Mouse (Mus musculus): Measurements from ENCODE around the gene Sh2d3c. TPM values are rescaled to one million over a fixed set of nuclear protein-coding genes. Genes with fewer than 3 reads are reported as not detected.

The Sh2d3c gene
- polyA plus RNA-seq, 1 experiment from 2014 or later = 23.7 TPM

GRCm38 (mm10) chr2:32734933-32735332 lies 14.1 kb downstream of the Sh2d3c start:
- no peaks in the 10 kb centered on the region for H3K36me3 ChIP-seq (ENCODE audit: control insufficient read depth, insufficient read depth, low read length)
- 39% methylated on average over 4 of the region's 4 CpGs for WGBS
- H3K27me3 ChIP-seq (ENCODE audit: control insufficient read depth, insufficient read depth, low read length) = peaks cover 4% of the 10 kb centered on the region; the same call in 1 of the 2 replicates
- 0 out of 2 replicates have a peak overlapping the region, but pooled peaks have one; percentile 1 for H3K4me2 ChIP-seq (ENCODE audit: low read length)
- peak; percentile 66 for ATAC-seq (ENCODE audit: insufficient number of reproducible peaks, insufficient read depth, low FRiP score, low read depth)
- peak overlapping the region; percentile 65 for H3K27ac ChIP-seq (replicated peaks in 1 of 2; ENCODE audit: control insufficient read depth in 1 of 2, insufficient read depth in 1 of 2, low read depth in 2 of 2, low read length in 2 of 2)
- peaks cover 6 to 16% of the 10 kb centered on the region in 2 experiments for H3K4me1 ChIP-seq (ENCODE audit: control insufficient read depth in 2 of 2, insufficient read depth in 2 of 2, low read length in 2 of 2)
- no peak overlapping the region for H3K4me3 ChIP-seq (ENCODE audit: control insufficient read depth in 1 of 2, insufficient read depth in 1 of 2, low read depth in 1 of 2, low read length in 2 of 2)
- no peak overlapping the region for H3K9ac ChIP-seq (ENCODE audit: low read length)
- no peaks in the 10 kb centered on the region for H3K9me3 ChIP-seq (ENCODE audit: control insufficient read depth, low read length)

- Histone ChIP-seq H3K27ac (replicated peaks in 1 of 2; ENCODE audit: control insufficient read depth in 1 of 2, insufficient read depth in 1 of 2, low read depth in 2 of 2, low read length in 2 of 2) (peak overlapping the region in 1 of 2 experiments; percentile 28; a peak in 1 of 4 replicates), H3K9me3 (ENCODE audit: control insufficient read depth, low read length) (no peaks in the 10 kb centered on the region), H3K4me2 (ENCODE audit: low read length) (peak overlapping the region; percentile 1; the same call in 1 of the 2 replicates), H3K36me3 (ENCODE audit: control insufficient read depth, insufficient read depth, low read length) (no peaks in the 10 kb centered on the region), H3K27me3 (ENCODE audit: control insufficient read depth, insufficient read depth, low read length) (peaks cover 14% of the 10 kb centered on the region), H3K4me3 (ENCODE audit: control insufficient read depth in 1 of 2, insufficient read depth in 1 of 2, low read depth in 1 of 2, low read length in 2 of 2) (no peak overlapping the region), H3K9ac (ENCODE audit: low read length) (no peak overlapping the region), H3K4me1 (ENCODE audit: control insufficient read depth in 2 of 2, insufficient read depth in 2 of 2, low read length in 2 of 2) (peaks cover 4 to 7% of the 10 kb centered on the region in 2 experiments)
- no peak for ATAC-seq (ENCODE audit: insufficient number of reproducible peaks, insufficient read depth, low FRiP score, low read depth)
- WGBS = 34% methylated on average over 3 of the region's 3 CpGs
These were observed 15.5 kb downstream of the Sh2d3c start for GRCm38 (mm10) chr2:32736306-32736829.

- H3K4me1 ChIP-seq (ENCODE audit: control insufficient read depth in 2 of 2, insufficient read depth in 2 of 2, low read length in 2 of 2) = peaks cover 8 to 9% of the 10 kb centered on the region in 2 experiments
- H3K27me3 ChIP-seq (ENCODE audit: control insufficient read depth, insufficient read depth, low read length) = peaks cover 21% of the 10 kb centered on the region
- H3K36me3 ChIP-seq (ENCODE audit: control insufficient read depth, insufficient read depth, low read length) = no peaks in the 10 kb centered on the region
- ATAC-seq (ENCODE audit: insufficient number of reproducible peaks, insufficient read depth, low FRiP score, low read depth) = no peak
- no peak overlapping the region for H3K4me2 ChIP-seq (ENCODE audit: low read length)
- H3K9ac ChIP-seq (ENCODE audit: low read length) = 0 out of 2 replicates have a peak overlapping the region, but pooled peaks have one; percentile 11
- peak overlapping the region in 1 of 2 experiments; percentile 28; a peak in 1 of 4 replicates for H3K27ac ChIP-seq (replicated peaks in 1 of 2; ENCODE audit: control insufficient read depth in 1 of 2, insufficient read depth in 1 of 2, low read depth in 2 of 2, low read length in 2 of 2)
- WGBS = 44% methylated on average over 6 of the region's 6 CpGs
- no peaks in the 10 kb centered on the region for H3K9me3 ChIP-seq (ENCODE audit: control insufficient read depth, low read length)
- H3K4me3 ChIP-seq (ENCODE audit: control insufficient read depth in 1 of 2, insufficient read depth in 1 of 2, low read depth in 1 of 2, low read length in 2 of 2) = no peak overlapping the region
These were observed 16.2 kb downstream of the Sh2d3c start for GRCm38 (mm10) chr2:32737008-32737407.

GRCm38 (mm10) chr2:32739311-32739710 lies 18.5 kb downstream of the Sh2d3c start:
- ATAC-seq (ENCODE audit: insufficient number of reproducible peaks, insufficient read depth, low FRiP score, low read depth) = no peak
- Histone ChIP-seq H3K4me1 (ENCODE audit: control insufficient read depth in 2 of 2, insufficient read depth in 2 of 2, low read length in 2 of 2) (peaks cover 9 to 10% of the 10 kb centered on the region in 2 experiments), H3K36me3 (ENCODE audit: control insufficient read depth, insufficient read depth, low read length) (peaks cover 11% of the 10 kb centered on the region; the same call in 1 of the 2 replicates), H3K27me3 (ENCODE audit: control insufficient read depth, insufficient read depth, low read length) (peaks cover 38% of the 10 kb centered on the region), H3K4me3 (ENCODE audit: control insufficient read depth in 1 of 2, insufficient read depth in 1 of 2, low read depth in 1 of 2, low read length in 2 of 2) (no peak overlapping the region), H3K27ac (replicated peaks in 1 of 2; ENCODE audit: control insufficient read depth in 1 of 2, insufficient read depth in 1 of 2, low read depth in 2 of 2, low read length in 2 of 2) (no peak overlapping the region), H3K9me3 (ENCODE audit: control insufficient read depth, low read length) (no peaks in the 10 kb centered on the region), H3K4me2 (ENCODE audit: low read length) (no peak overlapping the region), H3K9ac (ENCODE audit: low read length) (no peak overlapping the region)
- 65% methylated on average over 4 of the region's 4 CpGs for WGBS

GRCm38 (mm10) chr2:32740916-32741272 lies 20.0 kb downstream of the Sh2d3c start, which contains the start of gene 6330409D20Rik:
Gene 6330409D20Rik (minus strand): TSS chr2:32741016.
- no peak for ATAC-seq (ENCODE audit: insufficient number of reproducible peaks, insufficient read depth, low FRiP score, low read depth)

GRCm38 (mm10) chr2:32741273-32742172 lies 20.7 kb downstream of the Sh2d3c start:
- Histone ChIP-seq H3K4me1 (ENCODE audit: control insufficient read depth in 2 of 2, insufficient read depth in 2 of 2, low read length in 2 of 2) (peaks cover 6 to 10% of the 10 kb centered on the region in 2 experiments), H3K9me3 (ENCODE audit: control insufficient read depth, low read length) (no peaks in the 10 kb centered on the region), H3K4me3 (ENCODE audit: control insufficient read depth in 1 of 2, insufficient read depth in 1 of 2, low read depth in 1 of 2, low read length in 2 of 2) (peak overlapping the region; percentile 43 to 47), H3K27ac (replicated peaks in 1 of 2; ENCODE audit: control insufficient read depth in 1 of 2, insufficient read depth in 1 of 2, low read depth in 2 of 2, low read length in 2 of 2) (no peak overlapping the region), H3K4me2 (ENCODE audit: low read length) (peak overlapping the region; percentile 76), H3K36me3 (ENCODE audit: control insufficient read depth, insufficient read depth, low read length) (peaks cover 30% of the 10 kb centered on the region), H3K27me3 (ENCODE audit: control insufficient read depth, insufficient read depth, low read length) (peaks cover 38% of the 10 kb centered on the region), H3K9ac (ENCODE audit: low read length) (peak overlapping the region; percentile 69)
- 7% methylated on average over 58 of the region's 58 CpGs for WGBS
- ATAC-seq (ENCODE audit: insufficient number of reproducible peaks, insufficient read depth, low FRiP score, low read depth) = peak; percentile 36; the same call in 1 of the 2 replicates

More at GRCm38 (mm10) chr2:32740916-32741272, 20.0 kb downstream of the Sh2d3c start, which contains the start of gene 6330409D20Rik:
- no peak within 1 kb of the TSS for H3K27ac ChIP-seq (replicated peaks in 1 of 2; ENCODE audit: control insufficient read depth in 1 of 2, insufficient read depth in 1 of 2, low read depth in 2 of 2, low read length in 2 of 2)
- H3K9me3 ChIP-seq (ENCODE audit: control insufficient read depth, low read length) = no peaks in the 10 kb centered on the region
- H3K27me3 ChIP-seq (ENCODE audit: control insufficient read depth, insufficient read depth, low read length) = peaks cover 38% of the 10 kb centered on the region
- peak within 1 kb of the TSS; percentile 76 for H3K4me2 ChIP-seq (ENCODE audit: low read length)
- peak within 1 kb of the TSS; percentile 43 to 47 for H3K4me3 ChIP-seq (ENCODE audit: control insufficient read depth in 1 of 2, insufficient read depth in 1 of 2, low read depth in 1 of 2, low read length in 2 of 2)
- H3K36me3 ChIP-seq (ENCODE audit: control insufficient read depth, insufficient read depth, low read length) = peaks cover 24% of the 10 kb centered on the region
- H3K4me1 ChIP-seq (ENCODE audit: control insufficient read depth in 2 of 2, insufficient read depth in 2 of 2, low read length in 2 of 2) = peaks cover 6 to 10% of the 10 kb centered on the region in 2 experiments
- H3K9ac ChIP-seq (ENCODE audit: low read length) = peak within 1 kb of the TSS; percentile 69
- WGBS = 17% methylated on average over 11 of the region's 11 CpGs

GRCm38 (mm10) chr2:32742173-32742531 lies 21.3 kb downstream of the Sh2d3c start:
- WGBS = 15% methylated on average over 18 of the region's 18 CpGs

More at GRCm38 (mm10) chr2:32742173-32742531, 21.3 kb downstream of the Sh2d3c start:
- Histone ChIP-seq H3K4me1 (ENCODE audit: control insufficient read depth in 2 of 2, insufficient read depth in 2 of 2, low read length in 2 of 2) (peaks cover 6 to 10% of the 10 kb centered on the region in 2 experiments), H3K27ac (replicated peaks in 1 of 2; ENCODE audit: control insufficient read depth in 1 of 2, insufficient read depth in 1 of 2, low read depth in 2 of 2, low read length in 2 of 2) (no peak overlapping the region), H3K36me3 (ENCODE audit: control insufficient read depth, insufficient read depth, low read length) (peaks cover 35% of the 10 kb centered on the region), H3K27me3 (ENCODE audit: control insufficient read depth, insufficient read depth, low read length) (peaks cover 38% of the 10 kb centered on the region), H3K9me3 (ENCODE audit: control insufficient read depth, low read length) (no peaks in the 10 kb centered on the region), H3K4me2 (ENCODE audit: low read length) (peak overlapping the region; percentile 76), H3K4me3 (ENCODE audit: control insufficient read depth in 1 of 2, insufficient read depth in 1 of 2, low read depth in 1 of 2, low read length in 2 of 2) (peak overlapping the region; percentile 43 to 47), H3K9ac (ENCODE audit: low read length) (peak overlapping the region; percentile 69; the same call in 1 of the 2 replicates)
- no peak for ATAC-seq (ENCODE audit: insufficient number of reproducible peaks, insufficient read depth, low FRiP score, low read depth)
